Mouse (Mus musculus): ENCODE data around the gene Anxa1. TPM values are rescaled to one million over a fixed set of nuclear protein-coding genes. Genes with fewer than 3 reads are reported as not detected.
A peak's percentile ranks its signal among the peaks of the same experiment; 100 is the strongest.

Anxa1 gene
- total RNA-seq (2015) (489 and 586 TPM in 2 replicates), total RNA-seq (2017) (581 and 634 TPM in 2 replicates)

- peak; percentile 72 for ATAC-seq (replicated peaks; ENCODE audit: poor library complexity)
These were observed at the start of gene Anxa1 for GRCm38 (mm10) chr19:20390455-20390994. Anxa1 (minus strand) TSS chr19:20390944.

- ATAC-seq (replicated peaks; ENCODE audit: poor library complexity): no peak; the same call in 1 of the 2 replicates
These were observed 46.3 kb upstream of the Anxa1 start for GRCm38 (mm10) chr19:20437043-20437442.

GRCm38 (mm10) chr19:20434541-20434940, 43.8 kb upstream of the Anxa1 start:
- peak; percentile 92 for ATAC-seq (replicated peaks; ENCODE audit: poor library complexity)

GRCm38 (mm10) chr19:20433966-20434365, 43.2 kb upstream of the Anxa1 start:
- no peak for ATAC-seq (replicated peaks; ENCODE audit: poor library complexity)

- no peak for ATAC-seq (replicated peaks; ENCODE audit: poor library complexity)
These were observed 35.9 kb upstream of the Anxa1 start for GRCm38 (mm10) chr19:20426443-20427161.

GRCm38 (mm10) chr19:20411276-20411675, 20.5 kb upstream of the Anxa1 start:
- ATAC-seq (replicated peaks; ENCODE audit: poor library complexity): 0 out of 2 replicates have a peak, but pooled peaks have one; percentile 22

GRCm38 (mm10) chr19:20409541-20410528, 19.1 kb upstream of the Anxa1 start:
- peak; percentile 96 for ATAC-seq (replicated peaks; ENCODE audit: poor library complexity)

- ATAC-seq (replicated peaks; ENCODE audit: poor library complexity): no peak
These were observed 15.7 kb upstream of the Anxa1 start for GRCm38 (mm10) chr19:20406475-20406874.

GRCm38 (mm10) chr19:20405015-20405414, 14.3 kb upstream of the Anxa1 start:
- ATAC-seq (replicated peaks; ENCODE audit: poor library complexity): no peak

- ATAC-seq (replicated peaks; ENCODE audit: poor library complexity): peak; percentile 64
These were observed 13.0 kb upstream of the Anxa1 start for GRCm38 (mm10) chr19:20403740-20404139.

GRCm38 (mm10) chr19:20403219-20403618, 12.5 kb upstream of the Anxa1 start:
- peak; percentile 42 for ATAC-seq (replicated peaks; ENCODE audit: poor library complexity)

- ATAC-seq (replicated peaks; ENCODE audit: poor library complexity): 0 out of 2 replicates have a peak, but pooled peaks have one; percentile 42
These were observed 11.9 kb upstream of the Anxa1 start for GRCm38 (mm10) chr19:20402516-20403200.

GRCm38 (mm10) chr19:20401961-20402360, 11.2 kb upstream of the Anxa1 start:
- ATAC-seq (replicated peaks; ENCODE audit: poor library complexity): no peak

- ATAC-seq (replicated peaks; ENCODE audit: poor library complexity): no peak
These were observed 8.4 kb upstream of the Anxa1 start for GRCm38 (mm10) chr19:20399187-20399586.

- peak; percentile 48; the same call in 1 of the 2 replicates for ATAC-seq (replicated peaks; ENCODE audit: poor library complexity)
These were observed 6.3 kb upstream of the Anxa1 start for GRCm38 (mm10) chr19:20397092-20397491.

GRCm38 (mm10) chr19:20393556-20394274, 3.0 kb upstream of the Anxa1 start:
- ATAC-seq (replicated peaks; ENCODE audit: poor library complexity): peak; percentile 47

- ATAC-seq (replicated peaks; ENCODE audit: poor library complexity): no peak
These were observed 1.0 kb downstream of the Anxa1 start for GRCm38 (mm10) chr19:20389723-20390122.

- peak; percentile 59 for ATAC-seq (replicated peaks; ENCODE audit: poor library complexity)
These were observed 1.5 kb downstream of the Anxa1 start for GRCm38 (mm10) chr19:20389245-20389644.

GRCm38 (mm10) chr19:20388276-20388675, 2.5 kb downstream of the Anxa1 start:
- ATAC-seq (replicated peaks; ENCODE audit: poor library complexity): no peak

- peak; percentile 36; the same call in 1 of the 2 replicates for ATAC-seq (replicated peaks; ENCODE audit: poor library complexity)
These were observed 4.4 kb downstream of the Anxa1 start for GRCm38 (mm10) chr19:20386296-20386695.
